Mouse (Mus musculus) cerebellum, adult 2 months (tissue): ENCODE data around the gene Col15a1. TPM values are rescaled to one million over a fixed set of nuclear protein-coding genes. Genes with fewer than 3 reads are reported as not detected.

Experiments used
- DNase-seq, 2 experiments: peaks; one replicate each; pipeline ENCODE4 v3.0.0; 2021
- H3K27ac ChIP-seq: fragments of 200-500 bp; 2 replicates; pipeline ENCODE4 v1.5.1; 2012; ENCODE audit warnings: low read length, control low read depth, inconsistent platforms; ENCODE audit not compliant: insufficient read depth
- H3K27me3 ChIP-seq: fragments of 200-500 bp; 2 replicates; pipeline ENCODE4 v1.6.1; 2012; ENCODE audit warnings: inconsistent platforms, mild to moderate bottlenecking, low read length, moderate library complexity; ENCODE audit not compliant: control insufficient read depth, insufficient read depth
- H3K4me1 ChIP-seq: fragments of 200-500 bp; 2 replicates; pipeline ENCODE4 v1.6.1; 2011; ENCODE audit warnings: low read length; ENCODE audit not compliant: control insufficient read depth, insufficient read depth
- H3K4me3 ChIP-seq: fragments of 200-500 bp; replicated peaks from 2 replicates; pipeline ENCODE3; 2011; ENCODE audit warnings: mild to moderate bottlenecking, low read depth, low read length, control low read depth; ENCODE audit not compliant: insufficient read depth
- CTCF ChIP-seq: fragments of 200-500 bp; IDR thresholded peaks from 2 replicates; pipeline ENCODE4 v1.5.1; 2011; ENCODE audit warnings: low read depth, mild to moderate bottlenecking, control low read depth, low read length, moderate library complexity, borderline replicate concordance; ENCODE audit not compliant: insufficient read depth
- POLR2A ChIP-seq: fragments of 200-500 bp; IDR thresholded peaks from 2 replicates; pipeline ENCODE4 v1.6.1; 2011; ENCODE audit warnings: low read length, control low read depth, borderline replicate concordance; ENCODE audit not compliant: insufficient read depth
- WGBS: fragments of 180-500 bp; shearing (Covaris S2); methylation state at CpG from one replicate; pipeline ENCODE4 v1.1.7; 2018; 5-methylcytosine and 5-hydroxymethylcytosine counted together
- polyA plus RNA-seq: library from polyadenylated mRNA; depleted of rRNA; stranded (reverse); fragments of >200 nt; gene quantifications from 2 replicates; pipeline ENCODE4 v1.2.3, GENCODE M21; 2012

The Col15a1 gene
- polyA plus RNA-seq, 1 experiment: 3.9 TPM

DNA sequence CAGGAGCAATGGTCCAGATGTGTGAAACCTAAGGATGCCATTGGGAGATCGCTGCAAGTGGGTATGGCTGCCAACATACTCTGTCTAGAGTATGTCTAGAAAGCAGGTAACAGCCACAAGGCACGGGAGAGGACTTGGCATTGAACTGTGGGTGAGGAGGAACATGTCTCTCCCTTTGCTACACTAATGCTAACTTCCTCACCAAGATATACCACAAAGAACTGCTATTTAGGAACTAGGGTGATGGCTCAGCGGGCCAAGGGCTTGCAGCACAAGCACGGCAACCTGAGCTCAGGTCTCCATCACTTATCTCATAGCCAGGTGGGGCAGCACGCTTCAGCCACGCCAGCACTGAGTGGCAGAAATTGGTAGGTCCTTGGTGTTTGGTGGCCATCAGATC is 103.5 kb downstream of the Col15a1 start:
- no peak for DNase-seq
- no peak for TF ChIP-seq CTCF
- no peak for TF ChIP-seq POLR2A
- H3K27ac ChIP-seq: no peak overlapping the region
- no peak overlapping the region for H3K4me3 ChIP-seq
- H3K27me3 ChIP-seq: no peaks in the 10 kb centered on the region; the same call in 1 of the 2 replicates
- 92% methylated on average over 6 of the region's 6 CpGs for WGBS
- no peaks in the 10 kb centered on the region; the same call in 1 of the 2 replicates for H3K4me1 ChIP-seq

- Histone ChIP-seq H3K4me3 (no peak overlapping the region), H3K4me1 (no peaks in the 10 kb centered on the region; the same call in 1 of the 2 replicates), H3K27me3 (no peaks in the 10 kb centered on the region; the same call in 1 of the 2 replicates), H3K27ac (no peak overlapping the region)
- no peak for DNase-seq
- TF ChIP-seq POLR2A (no peak), CTCF (no peak)
- WGBS: 29% methylated on average over 7 of the region's 7 CpGs
Observed at GRCm38 (mm10) chr4:47311929-47312328, 104.0 kb downstream of the Col15a1 start.

DNA sequence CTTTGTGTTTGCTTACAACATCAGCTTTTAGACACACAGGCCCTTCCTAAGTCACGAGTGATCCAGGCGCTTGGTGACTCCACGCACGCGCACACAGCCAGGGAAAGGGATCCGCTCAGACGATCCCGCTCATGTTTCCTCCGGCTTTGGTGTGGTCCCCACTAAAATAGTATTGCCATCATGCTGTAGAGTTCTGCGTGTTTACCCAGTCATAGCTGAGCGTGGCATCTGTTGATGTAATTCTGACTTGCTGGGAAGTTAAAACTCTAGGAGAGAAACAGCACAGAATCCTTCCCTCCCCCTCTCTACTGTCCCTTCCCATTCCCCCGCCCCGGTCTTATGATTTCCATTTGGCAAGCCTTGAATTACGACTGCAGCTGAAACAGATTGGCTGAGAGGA is 104.7 kb downstream of the Col15a1 start:
- 53% methylated on average over 14 of the region's 14 CpGs for WGBS
- no peak overlapping the region for H3K27ac ChIP-seq
- H3K27me3 ChIP-seq: no peaks in the 10 kb centered on the region; the same call in 1 of the 2 replicates
- TF ChIP-seq POLR2A: no peak
- TF ChIP-seq CTCF: no peak
- H3K4me1 ChIP-seq: no peaks in the 10 kb centered on the region; the same call in 1 of the 2 replicates
- DNase-seq: peak in 1 of 2 experiments; percentile 9
- H3K4me3 ChIP-seq: no peak overlapping the region

DNA sequence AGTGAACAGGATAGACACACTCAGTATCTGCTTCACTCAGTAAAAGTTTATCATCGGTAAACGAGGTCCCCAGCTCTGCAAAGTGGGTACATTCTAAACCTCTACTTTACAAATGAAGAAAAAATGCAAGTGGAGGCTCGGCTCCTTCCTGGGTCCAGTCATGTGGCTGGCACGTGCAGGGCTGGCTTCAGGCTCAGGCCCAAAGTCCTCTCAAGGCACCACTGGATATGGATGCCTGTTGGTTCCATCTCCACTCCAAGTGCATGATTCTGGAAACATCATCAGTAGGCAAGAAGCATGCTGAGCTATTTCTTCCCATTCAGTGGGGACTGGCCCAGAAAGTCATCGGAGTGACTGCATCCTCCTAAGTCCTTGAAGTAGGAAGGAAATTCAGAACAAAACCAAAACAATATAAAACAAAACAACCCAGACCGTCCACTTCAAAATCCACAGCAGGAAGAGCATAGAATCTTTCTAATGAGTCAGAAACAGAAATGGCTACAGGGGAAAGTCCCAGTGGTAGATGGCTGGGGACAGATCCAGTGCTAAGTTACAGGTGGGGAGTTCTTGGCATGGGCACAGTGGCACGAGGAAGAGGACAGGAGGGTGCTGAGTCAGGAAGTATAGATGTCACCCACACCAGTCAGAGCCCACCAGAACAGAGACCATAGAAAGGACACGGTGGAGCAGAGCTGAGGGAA is 105.9 kb downstream of the Col15a1 start:
- Histone ChIP-seq H3K4me3 (no peak overlapping the region), H3K27ac (no peak overlapping the region), H3K27me3 (no peaks in the 10 kb centered on the region; the same call in 1 of the 2 replicates), H3K4me1 (no peaks in the 10 kb centered on the region; the same call in 1 of the 2 replicates)
- DNase-seq: no peak
- WGBS: 79% methylated on average over 8 of the region's 8 CpGs
- TF ChIP-seq POLR2A: no peak
- no peak for TF ChIP-seq CTCF

GRCm38 (mm10) chr4:47315458-47315857 is 107.5 kb downstream of the Col15a1 start:
- TF ChIP-seq CTCF (no peak), POLR2A (no peak)
- Histone ChIP-seq H3K4me3 (no peak overlapping the region), H3K4me1 (no peaks in the 10 kb centered on the region; the same call in 1 of the 2 replicates), H3K27ac (no peak overlapping the region), H3K27me3 (no peaks in the 10 kb centered on the region; the same call in 1 of the 2 replicates)
- WGBS: 78% methylated on average over 2 of the region's 2 CpGs
- no peak for DNase-seq

DNA sequence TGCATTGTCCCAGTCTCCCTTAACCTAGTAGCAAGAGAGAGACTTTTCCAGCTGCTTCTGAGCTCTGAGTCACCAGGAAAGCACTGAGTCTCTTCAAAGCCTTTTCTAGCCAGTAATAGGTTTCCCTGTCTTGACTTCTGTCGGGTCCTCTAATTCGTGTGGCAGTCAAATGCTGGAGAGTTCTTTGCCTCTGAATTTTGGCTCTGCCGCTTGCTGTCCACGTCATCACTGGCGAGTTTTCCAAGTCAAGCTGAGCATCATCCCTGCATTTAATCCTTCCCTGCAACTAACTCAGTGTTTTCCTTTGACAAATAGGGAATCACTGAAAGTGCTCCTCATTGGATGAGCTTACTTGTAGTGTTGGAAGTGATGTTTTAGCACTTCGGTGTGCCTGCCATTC is 108.5 kb downstream of the Col15a1 start:
- 32% methylated on average over 6 of the region's 6 CpGs for WGBS
- TF ChIP-seq CTCF: no peak
- TF ChIP-seq POLR2A: no peak
- Histone ChIP-seq H3K4me3 (no peak overlapping the region), H3K4me1 (no peaks in the 10 kb centered on the region; the same call in 1 of the 2 replicates), H3K27ac (no peak overlapping the region), H3K27me3 (no peaks in the 10 kb centered on the region; the same call in 1 of the 2 replicates)
- DNase-seq: peak; percentile 23 to 31

DNA sequence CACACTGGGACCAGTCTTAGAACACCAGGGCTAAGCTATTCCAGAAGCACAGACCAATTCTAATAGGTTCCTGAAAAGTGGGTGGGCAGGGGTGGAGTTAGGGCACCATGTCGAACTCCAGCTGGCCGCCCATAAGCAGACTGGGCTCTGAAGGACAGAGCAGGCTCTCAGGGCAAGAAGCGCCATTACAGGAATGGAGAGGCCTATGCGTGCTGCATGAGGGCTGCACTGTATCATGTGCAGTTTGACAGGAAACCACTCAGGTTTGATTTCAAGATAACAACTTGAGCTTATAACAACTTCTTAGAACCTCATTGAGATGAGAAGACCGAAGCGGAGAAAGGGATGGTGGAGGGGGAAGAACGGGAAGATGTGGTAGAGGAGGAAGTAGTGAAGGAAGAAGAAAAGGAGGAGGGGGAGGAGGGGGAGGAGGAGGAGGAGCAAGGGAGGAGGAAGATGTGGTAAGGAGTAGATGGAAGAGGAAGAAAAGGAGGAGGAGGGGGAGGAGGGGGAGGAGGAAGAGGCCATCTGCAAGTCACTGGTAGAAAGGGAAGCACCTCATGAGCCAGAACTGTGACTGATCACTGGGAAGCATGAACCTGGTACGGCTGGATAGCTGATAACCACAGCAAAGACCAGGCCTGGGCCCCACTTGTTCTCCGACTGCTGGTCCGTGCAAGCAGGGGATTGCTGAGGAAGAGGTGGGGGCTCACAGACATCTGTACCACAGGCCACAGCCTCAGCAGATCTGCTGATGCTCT is 111.8 kb downstream of the Col15a1 start:
- Histone ChIP-seq H3K4me1 (no peaks in the 10 kb centered on the region; the same call in 1 of the 2 replicates), H3K4me3 (no peak overlapping the region), H3K27ac (no peak overlapping the region), H3K27me3 (no peaks in the 10 kb centered on the region)
- WGBS: 94% methylated on average over 10 of the region's 10 CpGs
- DNase-seq: no peak
- TF ChIP-seq CTCF (no peak), POLR2A (no peak)

- H3K4me1 ChIP-seq: no peaks in the 10 kb centered on the region
- no peak overlapping the region for H3K4me3 ChIP-seq
- H3K27ac ChIP-seq: no peak overlapping the region
- no peak for DNase-seq
- H3K27me3 ChIP-seq: no peaks in the 10 kb centered on the region
- TF ChIP-seq POLR2A (no peak), CTCF (no peak)
- WGBS: 86% methylated on average over 3 of the region's 3 CpGs
Observed at GRCm38 (mm10) chr4:47322315-47322714, 114.4 kb downstream of the Col15a1 start.
